Mouse (Mus musculus) left cerebral cortex, adult 11 months (tissue): ENCODE data around the gene Tpra1.
A peak's percentile ranks its signal among the peaks of the same experiment; 100 is the strongest.

ENCODE experiments used
- DNase-seq: peaks from one replicate; pipeline ENCODE4 v3.0.0; 2022; ENCODE audit warnings: low spot score

Gene Tpra1

GRCm38 (mm10) chr6:88958305-88958704 lies 56.3 kb downstream of the Tpra1 start:
- DNase-seq: no peak

GRCm38 (mm10) chr6:88959834-88960233 lies 57.8 kb downstream of the Tpra1 start:
- DNase-seq: peak; percentile 63

GRCm38 (mm10) chr6:88960941-88961340 lies 58.9 kb downstream of the Tpra1 start:
- DNase-seq: no peak
